Mouse (Mus musculus) liver, adult 2 months (tissue): Measurements from ENCODE around the gene Acss2.

Experiments used
- CTCF ChIP-seq: fragments of 200-500 bp; IDR thresholded peaks from 2 replicates; pipeline ENCODE4 v1.5.1; 2011; ENCODE audit warnings: low read depth, low read length, control low read depth
- POLR2A ChIP-seq: fragments of 200-500 bp; IDR thresholded peaks from 2 replicates; pipeline ENCODE4 v1.6.1; 2011; ENCODE audit warnings: low read length, control low read depth; ENCODE audit not compliant: insufficient read depth; ENCODE audit errors: extremely low read depth

DNA sequence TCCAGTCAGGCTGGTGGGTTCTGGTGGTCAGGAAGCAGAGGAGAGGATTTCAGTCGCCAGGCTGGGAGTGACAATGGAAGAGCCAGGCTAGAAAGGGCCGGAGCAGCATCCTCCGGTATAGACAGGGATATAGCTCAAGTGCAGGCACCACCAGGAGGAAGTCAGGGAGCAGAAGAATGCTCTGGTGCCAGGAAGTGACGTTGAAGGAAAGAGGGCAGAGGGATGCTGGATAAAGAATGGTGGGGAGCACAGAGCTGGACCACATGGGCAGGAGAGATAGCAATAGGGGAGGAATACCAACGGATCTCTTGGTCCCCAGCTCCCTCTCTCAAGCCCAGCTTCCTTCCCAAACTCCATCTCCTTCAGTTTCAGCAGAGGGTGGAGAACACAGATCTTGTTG is 4.2 kb upstream of the Acss2 start:
- TF ChIP-seq CTCF (no peak), POLR2A (no peak)
